Mouse (Mus musculus) layer of hippocampus, adult 9-10 months (tissue): ENCODE measurements around the gene Gm3012.
"Not testable (repeated sequence)": the region's sequence is repeated elsewhere in the genome, so short reads cannot be mapped to it uniquely, and the experiment has no call there.

ENCODE experiments used
- DNase-seq: peaks from one replicate; pipeline ENCODE4 v3.0.0; 2022; ENCODE audit warnings: low spot score

The Gm3012 gene

DNA sequence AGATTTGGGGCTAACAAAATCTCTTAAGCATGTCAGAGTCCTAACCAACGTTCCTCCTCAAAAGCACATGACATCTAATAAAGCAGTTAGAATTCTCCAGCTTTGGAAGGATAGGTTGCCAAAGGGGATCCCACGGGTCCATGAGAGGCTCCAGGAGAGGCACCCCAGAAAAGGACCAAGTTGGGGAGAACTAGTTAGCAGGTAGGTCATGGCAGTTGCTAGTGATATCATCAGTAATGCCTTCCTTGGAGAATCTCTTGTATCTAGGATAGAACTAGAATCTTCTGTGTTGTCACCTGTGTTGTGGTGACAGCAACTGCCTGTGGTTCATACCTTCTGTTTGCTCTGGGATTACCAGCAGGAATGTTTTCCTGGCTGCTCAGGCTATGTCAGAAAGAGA is at the start of gene Gm3012:
Gene Gm3012 (plus strand): TSS at position 301 of the 400 bp plus-strand sequence.
- not testable (repeated sequence) for DNase-seq

DNA sequence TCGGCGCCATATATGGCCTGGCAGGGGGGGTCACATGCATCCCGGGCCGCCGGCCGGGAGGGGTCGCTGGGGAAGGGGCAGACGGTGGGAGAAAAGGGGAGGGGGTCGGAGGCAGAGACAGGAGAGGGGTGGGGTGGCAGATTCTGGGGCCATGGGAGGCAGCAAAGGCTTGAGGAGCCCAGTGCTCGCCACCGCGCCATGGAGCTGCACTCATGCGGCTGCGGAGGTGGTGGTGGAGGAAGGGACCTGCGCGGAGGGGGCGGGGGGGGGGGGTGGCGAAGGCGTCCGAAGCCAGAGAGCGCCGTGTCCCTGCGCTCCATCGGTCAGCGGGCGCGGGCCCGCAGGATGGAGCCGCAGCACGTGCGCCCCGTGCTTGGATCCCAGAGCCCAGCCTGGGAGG is 17.4 kb downstream of the Gm3012 start, which contains the start of gene Gm3020:
Gene Gm3020 (plus strand): TSS at position 301 of the 400 bp plus-strand sequence.
- not testable (repeated sequence) for DNase-seq

DNA sequence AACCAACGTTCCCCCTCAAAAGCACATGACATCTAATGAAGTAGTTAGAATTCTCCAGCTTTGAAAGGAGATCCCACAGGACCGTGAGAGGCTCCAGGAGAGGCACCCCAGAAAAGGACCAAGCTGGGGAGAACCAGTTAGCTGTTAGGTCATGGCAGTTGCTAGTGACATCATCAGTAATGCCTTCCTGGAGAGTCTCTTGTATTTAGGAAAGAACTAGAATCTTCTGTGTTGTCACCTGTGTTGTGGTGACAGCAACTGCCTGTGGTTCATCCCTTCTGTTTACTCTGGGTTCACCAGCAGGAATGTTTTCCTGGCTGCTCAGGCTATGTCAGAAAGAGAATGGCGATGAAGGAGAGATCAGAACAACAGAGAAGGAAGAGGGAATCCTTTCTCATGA is 54.2 kb downstream of the Gm3012 start, which contains the start of gene Gm3043:
Gene Gm3043 (plus strand): TSS at position 301 of the 400 bp plus-strand sequence.
- DNase-seq, result not testable (repeated sequence)
